Mouse (Mus musculus): Measurements from ENCODE around the gene Galns. TPM values are rescaled to one million over a fixed set of nuclear protein-coding genes. Genes with fewer than 3 reads are reported as not detected.
"Not testable (repeated sequence)": the region's sequence is repeated elsewhere in the genome, so short reads cannot be mapped to it uniquely, and the experiment has no call there.

Galns gene
- polyA plus RNA-seq, 1 experiment from 2014 or later = 8.7 TPM

DNA sequence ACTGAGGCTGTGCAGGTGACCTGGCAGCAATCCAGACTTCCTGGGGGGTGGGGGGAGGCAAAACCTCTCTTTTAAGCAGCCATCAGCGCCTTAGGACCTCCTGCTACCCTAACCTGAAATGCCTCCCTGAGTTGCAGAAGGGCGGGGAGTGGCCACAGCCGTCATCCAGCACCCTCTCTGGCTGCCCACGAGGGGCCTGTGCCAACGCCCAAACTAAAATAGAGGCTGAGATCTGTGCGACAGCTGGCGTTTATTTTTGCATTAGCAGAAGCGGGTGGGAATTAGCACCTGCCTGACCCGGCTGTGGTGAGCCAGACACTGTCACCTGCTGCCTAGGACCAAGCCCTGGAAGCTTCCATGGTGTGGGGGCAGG, 25.5 kb upstream of the Galns start:
- Histone ChIP-seq H3K9me3 (ENCODE audit: control insufficient read depth, low read length) (no peaks in the 10 kb centered on the region), H3K4me1 (ENCODE audit: control insufficient read depth, insufficient read depth, low read depth, low read length) (peaks cover 13% of the 10 kb centered on the region), H3K4me3 (ENCODE audit: low read length) (no peak overlapping the region), H3K36me3 (ENCODE audit: control insufficient read depth, insufficient read depth, low read length) (peaks cover 32% of the 10 kb centered on the region), H3K27ac (ENCODE audit: low read depth, low read length) (no peak overlapping the region), H3K4me2 (ENCODE audit: low read length) (no peak overlapping the region), H3K27me3 (replicated peaks; ENCODE audit: control insufficient read depth, insufficient read depth, low read length) (no peaks in the 10 kb centered on the region), H3K9ac (ENCODE audit: low read depth, low read length) (no peak overlapping the region)
- WGBS = 71% methylated on average over 9 of the region's 9 CpGs
- no peak for ATAC-seq

DNA sequence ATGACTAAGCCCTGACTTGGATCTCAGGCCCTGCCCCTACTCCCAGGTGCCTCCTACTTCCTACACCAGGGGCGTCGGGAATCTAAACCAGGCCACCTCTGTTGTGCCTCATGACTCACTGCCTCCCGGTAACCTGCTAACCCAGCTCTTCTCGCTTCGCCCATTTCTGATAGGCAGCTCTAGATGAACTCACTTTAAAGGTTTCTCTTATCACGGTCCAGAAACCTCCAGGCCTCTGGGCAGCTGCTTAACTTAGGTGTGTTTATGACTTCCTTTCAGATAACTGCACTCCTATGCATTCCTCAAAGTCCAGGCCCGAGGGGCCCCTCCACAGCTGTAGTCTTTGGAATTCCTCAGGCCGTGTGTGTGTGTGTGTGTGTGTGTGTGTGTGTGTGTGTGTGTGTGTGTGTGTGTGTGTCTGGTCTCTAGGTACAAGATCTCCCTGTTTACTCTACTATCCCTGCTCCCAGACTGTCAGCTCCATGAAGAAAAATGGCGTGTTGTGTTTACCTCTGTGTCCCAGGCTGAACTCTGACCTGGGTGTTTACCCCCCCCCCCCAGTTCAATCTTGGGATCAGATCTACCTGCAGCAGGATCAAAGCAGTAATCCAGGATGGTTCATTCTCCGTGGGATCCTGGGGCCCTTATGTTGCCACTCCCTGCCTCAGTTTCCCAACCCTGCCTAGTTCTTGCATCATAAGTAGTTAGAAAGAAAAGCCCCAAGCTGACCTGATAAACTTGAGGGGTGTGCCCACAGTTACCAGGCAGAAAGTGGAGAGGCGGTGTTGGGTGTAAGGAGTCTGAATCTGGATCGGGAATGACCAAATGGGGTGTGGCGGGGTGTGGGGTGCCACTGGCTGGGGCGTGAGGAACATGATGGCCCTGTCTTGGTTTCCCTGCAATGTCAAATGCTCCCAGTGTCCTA, 24.9 kb upstream of the Galns start:
- H3K4me2 ChIP-seq (ENCODE audit: low read length) = no peak overlapping the region
- no peaks in the 10 kb centered on the region for H3K9me3 ChIP-seq (ENCODE audit: control insufficient read depth, low read length)
- 81% methylated on average over 13 of the region's 14 CpGs for WGBS
- H3K4me1 ChIP-seq (ENCODE audit: control insufficient read depth, insufficient read depth, low read depth, low read length) = peaks cover 13% of the 10 kb centered on the region
- no peak for ATAC-seq
- H3K36me3 ChIP-seq (ENCODE audit: control insufficient read depth, insufficient read depth, low read length) = peaks cover 31% of the 10 kb centered on the region
- H3K27ac ChIP-seq (ENCODE audit: low read depth, low read length) = no peak overlapping the region
- no peaks in the 10 kb centered on the region for H3K27me3 ChIP-seq (replicated peaks; ENCODE audit: control insufficient read depth, insufficient read depth, low read length)
- no peak overlapping the region for H3K9ac ChIP-seq (ENCODE audit: low read depth, low read length)
- no peak overlapping the region for H3K4me3 ChIP-seq (ENCODE audit: low read length)

DNA sequence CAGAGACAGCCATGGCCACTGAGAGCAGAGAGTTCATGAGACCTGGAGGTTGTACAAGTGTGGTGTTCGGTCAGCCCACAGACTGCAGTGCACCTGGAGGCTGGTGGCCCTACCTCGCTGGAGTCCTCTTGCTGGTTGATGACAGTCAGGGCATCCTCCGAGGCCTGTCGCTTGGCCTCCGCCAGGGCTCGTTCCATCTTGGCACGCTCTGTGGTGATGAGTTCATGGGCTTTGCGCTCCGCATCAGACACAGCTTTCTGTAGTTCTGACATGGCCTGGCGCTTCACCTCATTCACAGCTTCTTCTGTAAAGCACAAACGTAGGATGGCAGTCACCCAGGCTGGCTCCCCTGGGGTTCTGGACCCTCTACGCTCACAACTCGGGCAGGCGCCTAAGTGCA, 21.9 kb upstream of the Galns start:
- ATAC-seq = no peak
- H3K36me3 ChIP-seq (ENCODE audit: control insufficient read depth, insufficient read depth, low read length) = peaks cover 28% of the 10 kb centered on the region
- no peak overlapping the region for H3K27ac ChIP-seq (ENCODE audit: low read depth, low read length)
- no peak overlapping the region for H3K4me3 ChIP-seq (ENCODE audit: low read length)
- no peaks in the 10 kb centered on the region for H3K9me3 ChIP-seq (ENCODE audit: control insufficient read depth, low read length)
- 87% methylated on average over 14 of the region's 14 CpGs for WGBS
- H3K9ac ChIP-seq (ENCODE audit: low read depth, low read length) = no peak overlapping the region
- H3K4me1 ChIP-seq (ENCODE audit: control insufficient read depth, insufficient read depth, low read depth, low read length) = peaks cover 2% of the 10 kb centered on the region; the same call in 1 of the 2 replicates
- H3K4me2 ChIP-seq (ENCODE audit: low read length) = no peak overlapping the region
- no peaks in the 10 kb centered on the region for H3K27me3 ChIP-seq (replicated peaks; ENCODE audit: control insufficient read depth, insufficient read depth, low read length)

GRCm38 (mm10) chr8:122632134-122632533, 20.9 kb upstream of the Galns start:
- H3K36me3 ChIP-seq (ENCODE audit: control insufficient read depth, insufficient read depth, low read length) = peaks cover 23% of the 10 kb centered on the region
- WGBS = 75% methylated on average over 3 of the region's 3 CpGs

GRCm38 (mm10) chr8:122630696-122631095, 19.4 kb upstream of the Galns start:
- peak overlapping the region; percentile 29; the same call in 1 of the 2 replicates for H3K27ac ChIP-seq (ENCODE audit: low read depth, low read length)
- H3K27me3 ChIP-seq (replicated peaks; ENCODE audit: control insufficient read depth, insufficient read depth, low read length) = no peaks in the 10 kb centered on the region
- H3K4me3 ChIP-seq (ENCODE audit: low read length) = no peak overlapping the region
- peak overlapping the region; percentile 31; the same call in 1 of the 2 replicates for H3K9ac ChIP-seq (ENCODE audit: low read depth, low read length)
- H3K36me3 ChIP-seq (ENCODE audit: control insufficient read depth, insufficient read depth, low read length) = peaks cover 22% of the 10 kb centered on the region
- 54% methylated on average over 20 of the region's 22 CpGs for WGBS
- no peak overlapping the region for H3K4me2 ChIP-seq (ENCODE audit: low read length)
- H3K9me3 ChIP-seq (ENCODE audit: control insufficient read depth, low read length) = no peaks in the 10 kb centered on the region
- ATAC-seq = 0 out of 2 replicates have a peak, but pooled peaks have one; percentile 24
- H3K4me1 ChIP-seq (ENCODE audit: control insufficient read depth, insufficient read depth, low read depth, low read length) = peaks cover 2% of the 10 kb centered on the region; the same call in 1 of the 2 replicates

More at GRCm38 (mm10) chr8:122632134-122632533, 20.9 kb upstream of the Galns start:
- not testable (repeated sequence) for H3K4me2 ChIP-seq (ENCODE audit: low read length); H3K27me3 ChIP-seq (replicated peaks; ENCODE audit: control insufficient read depth, insufficient read depth, low read length); H3K27ac ChIP-seq (ENCODE audit: low read depth, low read length); H3K9me3 ChIP-seq (ENCODE audit: control insufficient read depth, low read length); ATAC-seq; H3K9ac ChIP-seq (ENCODE audit: low read depth, low read length); H3K4me1 ChIP-seq (ENCODE audit: control insufficient read depth, insufficient read depth, low read depth, low read length); H3K4me3 ChIP-seq (ENCODE audit: low read length)

- Histone ChIP-seq H3K9ac (ENCODE audit: low read depth, low read length) (no peak overlapping the region), H3K4me2 (ENCODE audit: low read length) (no peak overlapping the region), H3K27ac (ENCODE audit: low read depth, low read length) (no peak overlapping the region), H3K9me3 (ENCODE audit: control insufficient read depth, low read length) (no peaks in the 10 kb centered on the region), H3K36me3 (ENCODE audit: control insufficient read depth, insufficient read depth, low read length) (peaks cover 14% of the 10 kb centered on the region), H3K27me3 (replicated peaks; ENCODE audit: control insufficient read depth, insufficient read depth, low read length) (no peaks in the 10 kb centered on the region), H3K4me1 (ENCODE audit: control insufficient read depth, insufficient read depth, low read depth, low read length) (peaks cover 2% of the 10 kb centered on the region; the same call in 1 of the 2 replicates), H3K4me3 (ENCODE audit: low read length) (no peak overlapping the region)
- ATAC-seq = no peak
- WGBS = 25% methylated on average over 10 of the region's 10 CpGs
Observed at GRCm38 (mm10) chr8:122629388-122629787, 18.1 kb upstream of the Galns start.

DNA sequence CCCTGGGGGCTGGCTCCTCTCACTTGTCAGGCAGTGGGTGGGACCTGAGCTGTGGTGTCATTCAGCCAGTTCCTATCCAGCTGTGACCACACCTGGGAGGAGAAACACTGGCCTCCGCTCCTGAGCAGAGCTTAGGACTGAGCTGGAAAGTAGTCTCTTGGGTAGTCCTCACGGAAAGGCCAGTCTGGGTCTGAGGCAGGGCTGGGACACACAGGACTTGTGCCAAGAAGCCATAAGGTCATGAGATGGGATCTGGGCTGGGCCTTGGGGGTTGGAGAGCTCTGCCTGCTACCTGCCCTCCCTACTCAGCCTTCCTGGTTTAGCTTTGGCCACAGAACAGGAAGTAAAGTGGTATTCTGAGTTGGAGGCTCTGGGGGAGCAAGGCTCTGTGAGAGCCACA, 15.6 kb upstream of the Galns start:
- Histone ChIP-seq H3K36me3 (ENCODE audit: control insufficient read depth, insufficient read depth, low read length) (no peaks in the 10 kb centered on the region), H3K27me3 (replicated peaks; ENCODE audit: control insufficient read depth, insufficient read depth, low read length) (no peaks in the 10 kb centered on the region), H3K27ac (ENCODE audit: low read depth, low read length) (no peak overlapping the region), H3K9me3 (ENCODE audit: control insufficient read depth, low read length) (no peaks in the 10 kb centered on the region), H3K9ac (ENCODE audit: low read depth, low read length) (no peak overlapping the region), H3K4me1 (ENCODE audit: control insufficient read depth, insufficient read depth, low read depth, low read length) (peaks cover 2% of the 10 kb centered on the region; the same call in 1 of the 2 replicates), H3K4me2 (ENCODE audit: low read length) (no peak overlapping the region), H3K4me3 (ENCODE audit: low read length) (no peak overlapping the region)
- ATAC-seq = no peak
- whole genome bisulfite sequencing = 66% methylated on average over 2 of the region's 2 CpGs

GRCm38 (mm10) chr8:122625811-122626210, 14.5 kb upstream of the Galns start:
- WGBS = 87% methylated on average over 9 of the region's 9 CpGs
- no peak overlapping the region for H3K27ac ChIP-seq (ENCODE audit: low read depth, low read length)
- no peaks in the 10 kb centered on the region for H3K27me3 ChIP-seq (replicated peaks; ENCODE audit: control insufficient read depth, insufficient read depth, low read length)
- no peak overlapping the region for H3K9ac ChIP-seq (ENCODE audit: low read depth, low read length)
- no peak for ATAC-seq
- peaks cover 2% of the 10 kb centered on the region; the same call in 1 of the 2 replicates for H3K4me1 ChIP-seq (ENCODE audit: control insufficient read depth, insufficient read depth, low read depth, low read length)
- no peaks in the 10 kb centered on the region for H3K9me3 ChIP-seq (ENCODE audit: control insufficient read depth, low read length)
- H3K4me2 ChIP-seq (ENCODE audit: low read length) = no peak overlapping the region
- no peak overlapping the region for H3K4me3 ChIP-seq (ENCODE audit: low read length)
- no peaks in the 10 kb centered on the region for H3K36me3 ChIP-seq (ENCODE audit: control insufficient read depth, insufficient read depth, low read length)

- no peak for ATAC-seq
- Histone ChIP-seq H3K9me3 (ENCODE audit: control insufficient read depth, low read length) (no peaks in the 10 kb centered on the region), H3K36me3 (ENCODE audit: control insufficient read depth, insufficient read depth, low read length) (no peaks in the 10 kb centered on the region), H3K27me3 (replicated peaks; ENCODE audit: control insufficient read depth, insufficient read depth, low read length) (no peaks in the 10 kb centered on the region), H3K27ac (ENCODE audit: low read depth, low read length) (no peak overlapping the region), H3K4me1 (ENCODE audit: control insufficient read depth, insufficient read depth, low read depth, low read length) (no peaks in the 10 kb centered on the region), H3K4me2 (ENCODE audit: low read length) (no peak overlapping the region), H3K9ac (ENCODE audit: low read depth, low read length) (no peak overlapping the region), H3K4me3 (ENCODE audit: low read length) (no peak overlapping the region)
- 74% methylated on average over 5 of the region's 5 CpGs for WGBS
Observed at GRCm38 (mm10) chr8:122624653-122625052, 13.4 kb upstream of the Galns start.
